Mouse (Mus musculus) urinary bladder, postnatal 25 days (tissue): ENCODE measurements around the gene Cux2.

ENCODE experiments used
- DNase-seq: peaks from one replicate; pipeline ENCODE4 v3.0.0; 2022; ENCODE audit warnings: low spot score

The Cux2 gene

GRCm38 (mm10) chr5:121836692-121837415, 213.0 kb downstream of the Cux2 start:
- peak; percentile 86 for DNase-seq

- DNase-seq, result no peak
Observed at GRCm38 (mm10) chr5:121835949-121836691, 213.8 kb downstream of the Cux2 start.

GRCm38 (mm10) chr5:121834991-121835747, 214.7 kb downstream of the Cux2 start:
- DNase-seq, result no peak

- DNase-seq, result no peak
Observed at GRCm38 (mm10) chr5:121834241-121834606, 215.7 kb downstream of the Cux2 start.

GRCm38 (mm10) chr5:121833572-121834240, 216.2 kb downstream of the Cux2 start:
- no peak for DNase-seq

GRCm38 (mm10) chr5:121833159-121833558, 216.7 kb downstream of the Cux2 start:
- no peak for DNase-seq

- DNase-seq, result no peak
Observed at GRCm38 (mm10) chr5:121832376-121833155, 217.3 kb downstream of the Cux2 start.

GRCm38 (mm10) chr5:121831002-121831601, 218.8 kb downstream of the Cux2 start:
- no peak for DNase-seq

- no peak for DNase-seq
Observed at GRCm38 (mm10) chr5:121828491-121829432, 221.1 kb downstream of the Cux2 start.

- no peak for DNase-seq
Observed at GRCm38 (mm10) chr5:121827876-121828275, 222.0 kb downstream of the Cux2 start.

GRCm38 (mm10) chr5:121825606-121826005, 224.3 kb downstream of the Cux2 start:
- no peak for DNase-seq

GRCm38 (mm10) chr5:121824121-121824520, 225.8 kb downstream of the Cux2 start:
- no peak for DNase-seq

- DNase-seq, result no peak
Observed at GRCm38 (mm10) chr5:121823668-121824067, 226.2 kb downstream of the Cux2 start.

- DNase-seq, result no peak
Observed at GRCm38 (mm10) chr5:121822786-121823505, 227.0 kb downstream of the Cux2 start.

GRCm38 (mm10) chr5:121821552-121821951, 228.3 kb downstream of the Cux2 start:
- DNase-seq, result no peak

- DNase-seq, result no peak
Observed at GRCm38 (mm10) chr5:121821116-121821515, 228.8 kb downstream of the Cux2 start.

- DNase-seq, result no peak
Observed at GRCm38 (mm10) chr5:121820657-121821056, 229.2 kb downstream of the Cux2 start.

GRCm38 (mm10) chr5:121820161-121820560, 229.7 kb downstream of the Cux2 start:
- peak; percentile 6 for DNase-seq

GRCm38 (mm10) chr5:121819559-121819958, 230.3 kb downstream of the Cux2 start:
- DNase-seq, result no peak
